Mouse (Mus musculus): ENCODE results near the gene Apip.
A peak's percentile ranks its signal among the peaks of the same experiment; 100 is the strongest.

Apip gene

GRCm38 (mm10) chr2:103073219-103073982, at the start of gene Apip, which contains the start of gene Pdhx:
Gene Apip, plus strand, starts transcription at chr2:103073675.
Gene Pdhx, minus strand, starts transcription at chr2:103073513.
- DNase-seq (ENCODE audit: inconsistent age in 2 of 2, low spot score in 1 of 2) = peak; percentile 100

DNA sequence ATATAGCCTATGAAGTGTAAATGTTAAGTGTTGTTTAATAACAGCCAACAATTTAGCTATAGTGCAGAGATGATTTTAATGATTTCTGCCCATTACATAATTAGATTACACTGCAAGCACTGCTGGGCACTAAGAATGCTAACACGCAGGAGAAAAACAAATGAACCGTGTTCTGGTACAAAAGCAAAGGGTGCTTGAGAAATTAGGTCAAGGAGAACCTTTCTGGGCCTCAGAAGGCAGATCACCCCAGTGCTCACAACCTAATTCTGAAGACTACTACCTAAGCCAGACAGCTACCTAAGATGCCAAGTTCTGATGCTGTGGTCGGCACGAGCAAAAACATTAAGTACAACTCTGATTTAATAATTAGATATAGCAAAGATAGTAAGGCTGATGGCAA, 35.6 kb upstream of the Apip start:
- peak in 1 of 2 experiments; percentile 54 for DNase-seq (ENCODE audit: inconsistent age in 2 of 2, low spot score in 1 of 2)

- peak in 1 of 2 experiments; percentile 52 for DNase-seq (ENCODE audit: inconsistent age in 2 of 2, low spot score in 1 of 2)
These were observed 32.6 kb upstream of the Apip start for GRCm38 (mm10) chr2:103040896-103041295.

DNA sequence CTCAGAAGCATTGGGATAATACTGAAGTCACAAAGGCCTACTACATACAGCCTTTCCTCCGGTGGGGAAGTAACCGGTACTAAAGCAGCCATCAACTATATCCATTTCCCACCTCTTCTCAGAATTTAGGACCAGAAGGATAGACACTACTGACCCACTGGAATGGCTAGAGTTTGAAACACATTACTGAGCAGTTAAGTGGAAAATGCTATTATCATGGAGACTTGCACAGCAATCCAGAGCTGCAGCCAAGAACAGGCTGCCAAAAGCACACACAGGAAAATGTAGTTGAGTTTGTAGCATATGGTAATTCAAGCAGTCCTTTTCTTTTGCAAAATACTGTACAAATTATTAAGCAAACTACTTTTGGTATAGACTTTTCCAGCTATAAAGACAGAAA, 28.2 kb upstream of the Apip start:
- no peak for DNase-seq (ENCODE audit: inconsistent age in 2 of 2, low spot score in 1 of 2)

GRCm38 (mm10) chr2:103051937-103052893, 21.3 kb upstream of the Apip start:
- DNase-seq (ENCODE audit: inconsistent age in 2 of 2, low spot score in 1 of 2) = peak; percentile 21 to 64

- no peak for DNase-seq (ENCODE audit: inconsistent age in 2 of 2, low spot score in 1 of 2)
These were observed 17.7 kb upstream of the Apip start for GRCm38 (mm10) chr2:103055820-103056219.

GRCm38 (mm10) chr2:103058266-103058665, 15.2 kb upstream of the Apip start:
- no peak for DNase-seq (ENCODE audit: inconsistent age in 2 of 2, low spot score in 1 of 2)

GRCm38 (mm10) chr2:103062865-103063264, 10.6 kb upstream of the Apip start:
- peak; percentile 25 to 84 for DNase-seq (ENCODE audit: inconsistent age in 2 of 2, low spot score in 1 of 2)

DNA sequence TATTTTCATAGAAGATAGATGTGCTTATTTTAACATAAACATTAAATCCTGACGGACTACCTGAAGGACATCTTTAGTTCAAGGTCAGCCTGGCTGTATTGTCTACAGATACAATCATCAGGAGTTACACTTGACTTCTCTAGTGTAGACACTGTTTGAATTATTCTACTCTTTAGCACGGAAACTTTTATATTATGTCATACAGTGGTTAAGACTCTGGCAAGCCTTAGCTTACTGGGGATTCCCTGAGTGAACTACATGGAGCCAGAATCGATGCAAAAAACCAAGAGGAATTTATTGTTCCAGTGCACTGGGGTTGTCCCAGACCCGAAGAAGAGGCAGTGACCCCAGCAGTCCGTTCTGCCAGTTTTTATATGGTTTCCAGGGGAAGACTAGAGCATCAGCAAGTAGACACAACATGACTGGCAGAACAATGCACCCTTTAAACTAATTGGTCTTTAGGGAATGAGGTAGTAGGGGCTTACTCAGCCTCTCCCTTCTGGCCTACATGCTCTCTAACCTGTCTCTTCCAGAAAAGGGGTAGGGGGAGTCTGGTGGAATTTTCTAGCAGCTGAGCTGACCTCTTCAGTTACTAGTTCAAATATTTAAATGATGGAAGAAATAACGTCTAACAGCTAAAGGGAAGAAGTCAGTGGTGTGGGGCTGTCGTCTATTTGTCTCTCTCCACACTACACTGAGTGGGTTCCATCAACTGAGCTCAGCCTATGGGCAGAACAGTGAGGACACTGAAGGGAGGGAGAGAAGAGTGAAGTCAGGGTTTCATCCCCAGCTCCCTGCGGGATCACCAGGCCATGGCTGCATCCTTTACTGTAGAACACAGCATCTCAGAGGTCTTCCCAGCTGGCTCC, 6.6 kb upstream of the Apip start:
- no peak for DNase-seq (ENCODE audit: inconsistent age in 2 of 2, low spot score in 1 of 2)

DNA sequence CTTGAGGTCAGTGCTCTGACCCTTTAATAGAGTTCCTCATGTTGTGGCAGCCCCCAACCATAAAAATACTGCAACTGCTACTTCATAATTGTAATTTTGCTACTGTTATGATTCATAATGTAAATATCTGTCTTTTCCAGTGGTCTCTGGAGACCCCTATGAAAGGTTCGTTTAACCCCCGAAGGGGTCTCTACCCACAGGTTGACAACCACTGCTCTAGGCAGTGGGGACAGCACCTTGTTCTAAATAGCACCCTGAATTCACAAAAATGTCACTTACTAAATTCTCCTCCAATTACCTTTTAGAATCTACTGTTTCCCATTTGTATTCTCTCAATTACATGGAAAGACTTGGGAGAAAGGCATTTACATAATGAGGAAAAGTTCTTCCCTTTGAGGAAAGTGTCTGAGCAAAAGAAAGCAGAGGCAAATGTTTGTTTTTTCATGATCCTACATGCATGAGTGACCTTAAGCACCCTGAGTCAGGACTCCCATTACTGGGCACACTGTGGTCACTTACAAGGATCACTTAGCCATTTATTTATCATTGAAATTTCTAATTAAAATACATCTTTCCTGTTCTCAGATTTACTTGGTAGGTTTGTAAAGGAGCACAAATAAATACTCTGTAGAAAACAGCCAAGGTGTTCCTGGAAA, 5.8 kb upstream of the Apip start:
- DNase-seq (ENCODE audit: inconsistent age in 2 of 2, low spot score in 1 of 2) = no peak

DNA sequence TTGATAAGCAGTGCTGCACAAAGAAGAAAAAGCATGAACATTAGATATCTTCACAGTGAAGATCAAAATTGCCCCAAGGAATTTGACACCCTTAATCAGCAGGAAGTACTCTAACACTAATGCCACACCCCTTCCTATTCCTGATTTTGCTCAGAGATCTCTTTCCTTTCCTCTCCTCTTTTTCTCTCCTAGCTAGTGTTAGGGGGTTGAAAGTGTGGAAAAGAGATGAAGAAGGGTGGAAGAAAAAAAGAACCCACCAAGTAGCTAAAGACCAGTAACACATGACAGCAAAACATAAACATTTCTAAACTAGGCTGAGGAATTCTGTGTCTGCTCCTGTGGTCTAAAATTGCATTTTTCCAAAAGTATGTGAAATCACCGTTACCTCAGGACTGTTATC, 4.9 kb upstream of the Apip start:
- no peak for DNase-seq (ENCODE audit: inconsistent age in 2 of 2, low spot score in 1 of 2)

- DNase-seq (ENCODE audit: inconsistent age in 2 of 2, low spot score in 1 of 2) = no peak
These were observed 3.6 kb upstream of the Apip start for GRCm38 (mm10) chr2:103069752-103070405.

- peak in 1 of 2 experiments; percentile 51 for DNase-seq (ENCODE audit: inconsistent age in 2 of 2, low spot score in 1 of 2)
These were observed 2.9 kb upstream of the Apip start for GRCm38 (mm10) chr2:103070586-103070985.

- DNase-seq (ENCODE audit: inconsistent age in 2 of 2, low spot score in 1 of 2) = peak in 1 of 2 experiments; percentile 52
These were observed 7.6 kb downstream of the Apip start for GRCm38 (mm10) chr2:103081117-103081516.

DNA sequence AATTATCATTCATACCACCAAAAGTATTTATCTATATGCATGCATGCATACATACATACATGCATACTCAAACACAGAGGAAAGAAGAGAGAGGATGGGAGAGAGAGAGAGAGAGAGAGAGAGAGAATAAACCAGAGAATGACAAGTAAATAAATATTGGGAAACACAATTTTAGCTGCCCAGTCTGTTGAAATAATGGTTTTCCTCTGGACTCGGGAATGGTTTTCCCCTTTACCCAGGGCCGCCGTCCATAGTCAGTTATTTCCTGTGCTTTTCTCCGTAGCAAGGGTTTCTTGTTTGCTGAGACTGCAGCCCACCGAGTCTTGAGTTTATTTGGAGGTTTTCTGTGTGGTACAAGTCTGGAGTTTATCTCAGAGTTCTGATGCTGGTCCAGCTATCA, 8.2 kb downstream of the Apip start:
- no peak for DNase-seq (ENCODE audit: inconsistent age in 2 of 2, low spot score in 1 of 2)

- DNase-seq (ENCODE audit: inconsistent age in 2 of 2, low spot score in 1 of 2) = no peak
These were observed 9.4 kb downstream of the Apip start for GRCm38 (mm10) chr2:103082853-103083252.

GRCm38 (mm10) chr2:103084451-103084850, 11.0 kb downstream of the Apip start:
- peak in 1 of 2 experiments; percentile 75 for DNase-seq (ENCODE audit: inconsistent age in 2 of 2, low spot score in 1 of 2)

- DNase-seq (ENCODE audit: inconsistent age in 2 of 2, low spot score in 1 of 2) = no peak
These were observed 12.2 kb downstream of the Apip start for GRCm38 (mm10) chr2:103085633-103086032.

DNA sequence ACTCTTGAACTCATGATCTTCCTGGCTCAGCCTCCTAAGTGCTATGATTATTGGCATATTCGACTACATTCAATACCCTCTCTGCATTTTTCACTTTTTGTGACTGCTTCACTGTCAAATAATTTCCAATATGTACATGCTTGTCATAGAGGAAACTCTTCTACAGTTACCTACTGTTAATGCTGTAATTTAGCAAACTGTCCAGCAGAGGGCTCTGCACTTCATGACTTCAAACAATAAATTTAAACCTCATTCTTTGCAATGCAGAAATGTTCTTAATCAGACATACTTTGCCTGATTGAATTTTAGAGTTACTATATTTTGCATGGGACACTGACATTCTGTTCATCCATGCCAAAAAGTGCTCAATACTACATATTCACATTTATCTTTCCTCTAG, 13.0 kb downstream of the Apip start:
- DNase-seq (ENCODE audit: inconsistent age in 2 of 2, low spot score in 1 of 2) = peak in 1 of 2 experiments; percentile 72

DNA sequence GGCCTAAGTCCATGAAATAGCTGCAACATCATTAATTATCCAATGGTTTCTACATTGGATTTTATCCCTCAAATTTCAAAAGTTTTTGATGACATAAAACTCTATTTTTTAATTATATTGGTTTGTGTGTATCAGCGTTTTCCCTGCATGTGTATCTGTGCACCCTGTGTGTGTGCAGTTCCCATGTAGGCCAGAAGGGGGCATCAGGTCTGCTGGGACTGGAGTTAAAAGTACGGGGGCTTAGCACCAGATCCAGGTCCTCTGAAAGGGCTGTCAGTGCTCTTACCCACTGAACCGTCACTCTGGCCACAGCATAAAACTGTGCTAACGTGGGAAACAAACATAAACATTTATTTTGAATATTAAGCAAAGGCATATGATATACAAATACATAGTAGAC, 14.6 kb downstream of the Apip start:
- DNase-seq (ENCODE audit: inconsistent age in 2 of 2, low spot score in 1 of 2) = no peak

Data from adrenal gland, adult (tissue).